Mouse (Mus musculus): ENCODE measurements around the gene Zfp830. TPM values are rescaled to one million over a fixed set of nuclear protein-coding genes. Genes with fewer than 3 reads are reported as not detected.

Gene Zfp830
- polyA plus RNA-seq, 2 experiments from 2014 or later = 33.6 to 36.5 TPM

Other genes starting within 250 kb of the Zfp830 start
- gene Cct6b, start within 50 bp of the Zfp830 start, polyA plus RNA-seq (2017; shearing (Covaris generic)) = under 1 TPM in 1 of 2 experiments, not detected in 1; 0.77 TPM
- 10 to 100 TPM; 16.0 to 20.8 TPM for gene Lig3, start 16.8 kb downstream of the Zfp830 start, polyA plus RNA-seq (2017; shearing (Covaris generic))
- gene Rffl, start 106.9 kb downstream of the Zfp830 start, polyA plus RNA-seq (2017; shearing (Covaris generic)) = 10 to 100 TPM in 1 of 2 experiments, 1 to 10 TPM in 1; 8.6 to 10.2 TPM
- gene Rad51d, start 126.3 kb downstream of the Zfp830 start, polyA plus RNA-seq (2017; shearing (Covaris generic)) = 10 to 100 TPM; 26.7 to 35.3 TPM
- gene Fndc8, start 127.8 kb downstream of the Zfp830 start, polyA plus RNA-seq (2017; shearing (Covaris generic)) = under 1 TPM in 1 of 2 experiments, not detected in 1; 0.24 TPM
- gene Nle1, start 144.1 kb downstream of the Zfp830 start, polyA plus RNA-seq (2017; shearing (Covaris generic)) = 10 to 100 TPM; 44.3 to 71.1 TPM
- gene Unc45b, start 146.2 kb downstream of the Zfp830 start, polyA plus RNA-seq (2017; shearing (Covaris generic)) = under 1 TPM in 1 of 2 experiments, not detected in 1; 0.12 TPM
- 10 to 100 TPM; 30.3 to 39.4 TPM for gene Slfn5, start 187.0 kb downstream of the Zfp830 start, polyA plus RNA-seq (2017; shearing (Covaris generic))
- gene Slfn9, start 227.5 kb downstream of the Zfp830 start, polyA plus RNA-seq (2017; shearing (Covaris generic)) = 10 to 100 TPM; 10.7 to 17.9 TPM

All from CD4-positive, CD25-positive, alpha-beta regulatory T cell, adult 4 months (primary cell).